Mouse (Mus musculus): ENCODE measurements around the gene Gadd45b. TPM values are rescaled to one million over a fixed set of nuclear protein-coding genes. Genes with fewer than 3 reads are reported as not detected.
A peak's percentile ranks its signal among the peaks of the same experiment; 100 is the strongest.

Gene Gadd45b
- total RNA-seq, 2 experiments from 2014 or later: 12.1 to 14.4 TPM

GRCm38 (mm10) chr10:80934136-80934985, 4.5 kb downstream of the Gadd45b start:
- no peak for DNase-seq (ENCODE audit: low spot score in 2 of 2)

GRCm38 (mm10) chr10:80935241-80935640, 5.4 kb downstream of the Gadd45b start:
- DNase-seq (ENCODE audit: low spot score in 2 of 2): no peak

- no peak for DNase-seq (ENCODE audit: low spot score in 2 of 2)
Observed at GRCm38 (mm10) chr10:80935698-80936097, 5.8 kb downstream of the Gadd45b start.

GRCm38 (mm10) chr10:80936135-80936809, 6.4 kb downstream of the Gadd45b start:
- peak; percentile 71 to 81 for DNase-seq (ENCODE audit: low spot score in 2 of 2)

GRCm38 (mm10) chr10:80936810-80937164, 6.9 kb downstream of the Gadd45b start:
- no peak for DNase-seq (ENCODE audit: low spot score in 2 of 2)

GRCm38 (mm10) chr10:80937646-80938045, 7.8 kb downstream of the Gadd45b start:
- no peak for DNase-seq (ENCODE audit: low spot score in 2 of 2)

- peak in 1 of 2 experiments; percentile 42 for DNase-seq (ENCODE audit: low spot score in 2 of 2)
Observed at GRCm38 (mm10) chr10:80938831-80939550, 9.1 kb downstream of the Gadd45b start.

GRCm38 (mm10) chr10:80939671-80940070, 9.8 kb downstream of the Gadd45b start:
- DNase-seq (ENCODE audit: low spot score in 2 of 2): peak; percentile 72 to 80

GRCm38 (mm10) chr10:80940320-80940987, 10.6 kb downstream of the Gadd45b start:
- DNase-seq (ENCODE audit: low spot score in 2 of 2): no peak

GRCm38 (mm10) chr10:80940988-80941347, 11.1 kb downstream of the Gadd45b start:
- no peak for DNase-seq (ENCODE audit: low spot score in 2 of 2)

- no peak for DNase-seq (ENCODE audit: low spot score in 2 of 2)
Observed at GRCm38 (mm10) chr10:80942919-80943318, 13.0 kb downstream of the Gadd45b start.

GRCm38 (mm10) chr10:80943701-80944100, 13.8 kb downstream of the Gadd45b start:
- DNase-seq (ENCODE audit: low spot score in 2 of 2): no peak

GRCm38 (mm10) chr10:80944231-80944630, 14.4 kb downstream of the Gadd45b start:
- no peak for DNase-seq (ENCODE audit: low spot score in 2 of 2)

GRCm38 (mm10) chr10:80946684-80947437, 17.0 kb downstream of the Gadd45b start:
- DNase-seq (ENCODE audit: low spot score in 2 of 2): no peak

- DNase-seq (ENCODE audit: low spot score in 2 of 2): no peak
Observed at GRCm38 (mm10) chr10:80947802-80948201, 17.9 kb downstream of the Gadd45b start.

- DNase-seq (ENCODE audit: low spot score in 2 of 2): no peak
Observed at GRCm38 (mm10) chr10:80948570-80948969, 18.7 kb downstream of the Gadd45b start.

GRCm38 (mm10) chr10:80949081-80949480, 19.2 kb downstream of the Gadd45b start:
- DNase-seq (ENCODE audit: low spot score in 2 of 2): no peak

- no peak for DNase-seq (ENCODE audit: low spot score in 2 of 2)
Observed at GRCm38 (mm10) chr10:80950314-80950713, 20.4 kb downstream of the Gadd45b start.

GRCm38 (mm10) chr10:80951761-80952390, 22.0 kb downstream of the Gadd45b start:
- no peak for DNase-seq (ENCODE audit: low spot score in 2 of 2)

GRCm38 (mm10) chr10:80952449-80952848, 22.6 kb downstream of the Gadd45b start:
- no peak for DNase-seq (ENCODE audit: low spot score in 2 of 2)
